Mouse (Mus musculus): Measurements from ENCODE around the gene Treh.
A peak's percentile ranks its signal among the peaks of the same experiment; 100 is the strongest.
"Not testable (repeated sequence)": the region's sequence is repeated elsewhere in the genome, so short reads cannot be mapped to it uniquely, and the experiment has no call there.

Treh gene

GRCm38 (mm10) chr9:44673005-44673404 lies at the start of gene Treh:
TSS of gene Treh (plus strand) at chr9:44673233.
- no peak for DNase-seq (ENCODE audit: extremely low read depth, low read depth)

- DNase-seq (ENCODE audit: extremely low read depth, low read depth), result no peak
Observed at GRCm38 (mm10) chr9:44624390-44624789, 48.6 kb upstream of the Treh start.

GRCm38 (mm10) chr9:44626268-44626667 lies 46.8 kb upstream of the Treh start:
- no peak for DNase-seq (ENCODE audit: extremely low read depth, low read depth)

- DNase-seq (ENCODE audit: extremely low read depth, low read depth), result no peak
Observed at GRCm38 (mm10) chr9:44637551-44638169, 35.4 kb upstream of the Treh start.

- not testable (repeated sequence) for DNase-seq (ENCODE audit: extremely low read depth, low read depth)
Observed at GRCm38 (mm10) chr9:44638726-44639125, 34.3 kb upstream of the Treh start.

GRCm38 (mm10) chr9:44640028-44640427 lies 33.0 kb upstream of the Treh start:
- not testable (repeated sequence) for DNase-seq (ENCODE audit: extremely low read depth, low read depth)

- no peak for DNase-seq (ENCODE audit: extremely low read depth, low read depth)
Observed at GRCm38 (mm10) chr9:44640646-44641357, 32.2 kb upstream of the Treh start.

GRCm38 (mm10) chr9:44641616-44642015 lies 31.4 kb upstream of the Treh start:
- no peak for DNase-seq (ENCODE audit: extremely low read depth, low read depth)

GRCm38 (mm10) chr9:44643103-44643502 lies 29.9 kb upstream of the Treh start:
- DNase-seq (ENCODE audit: extremely low read depth, low read depth), result no peak

GRCm38 (mm10) chr9:44644186-44644585 lies 28.8 kb upstream of the Treh start:
- no peak for DNase-seq (ENCODE audit: extremely low read depth, low read depth)

GRCm38 (mm10) chr9:44645481-44645880 lies 27.6 kb upstream of the Treh start:
- DNase-seq (ENCODE audit: extremely low read depth, low read depth), result no peak

- no peak for DNase-seq (ENCODE audit: extremely low read depth, low read depth)
Observed at GRCm38 (mm10) chr9:44645924-44646323, 27.1 kb upstream of the Treh start.

GRCm38 (mm10) chr9:44646366-44646765 lies 26.7 kb upstream of the Treh start:
- no peak for DNase-seq (ENCODE audit: extremely low read depth, low read depth)

GRCm38 (mm10) chr9:44647026-44647425 lies 26.0 kb upstream of the Treh start:
- DNase-seq (ENCODE audit: extremely low read depth, low read depth), result no peak

GRCm38 (mm10) chr9:44647656-44648055 lies 25.4 kb upstream of the Treh start:
- no peak for DNase-seq (ENCODE audit: extremely low read depth, low read depth)

GRCm38 (mm10) chr9:44648881-44649281 lies 24.2 kb upstream of the Treh start:
- DNase-seq (ENCODE audit: extremely low read depth, low read depth), result no peak

GRCm38 (mm10) chr9:44652027-44652426 lies 21.0 kb upstream of the Treh start:
- DNase-seq (ENCODE audit: extremely low read depth, low read depth), result no peak

GRCm38 (mm10) chr9:44653896-44654295 lies 19.1 kb upstream of the Treh start:
- DNase-seq (ENCODE audit: extremely low read depth, low read depth), result no peak

GRCm38 (mm10) chr9:44655098-44656066 lies 17.7 kb upstream of the Treh start:
- DNase-seq (ENCODE audit: extremely low read depth, low read depth), result peak; percentile 67

- DNase-seq (ENCODE audit: extremely low read depth, low read depth), result no peak
Observed at GRCm38 (mm10) chr9:44663706-44664105, 9.3 kb upstream of the Treh start.

- DNase-seq (ENCODE audit: extremely low read depth, low read depth), result no peak
Observed at GRCm38 (mm10) chr9:44671416-44671815, 1.6 kb upstream of the Treh start.
